Mouse (Mus musculus): ENCODE measurements around the gene Src.

The Src gene

GRCm38 (mm10) chr2:157418206-157418605 lies at the start of gene Src:
Gene Src, plus strand, starts transcription at chr2:157418444.
- peak; percentile 98 for DNase-seq (ENCODE audit: low read depth, low spot score)

- no peak for DNase-seq (ENCODE audit: low read depth, low spot score)
Observed at GRCm38 (mm10) chr2:157371696-157372095, 46.5 kb upstream of the Src start.

GRCm38 (mm10) chr2:157373681-157374080 lies 44.6 kb upstream of the Src start:
- DNase-seq (ENCODE audit: low read depth, low spot score) = no peak

GRCm38 (mm10) chr2:157375051-157375450 lies 43.2 kb upstream of the Src start:
- DNase-seq (ENCODE audit: low read depth, low spot score) = no peak

GRCm38 (mm10) chr2:157375794-157376757 lies 42.2 kb upstream of the Src start:
- peak; percentile 96 for DNase-seq (ENCODE audit: low read depth, low spot score)

GRCm38 (mm10) chr2:157376995-157377394 lies 41.2 kb upstream of the Src start:
- peak; percentile 41 for DNase-seq (ENCODE audit: low read depth, low spot score)

- no peak for DNase-seq (ENCODE audit: low read depth, low spot score)
Observed at GRCm38 (mm10) chr2:157384836-157385235, 33.4 kb upstream of the Src start.

GRCm38 (mm10) chr2:157388901-157389590 lies 29.2 kb upstream of the Src start:
- peak; percentile 52 for DNase-seq (ENCODE audit: low read depth, low spot score)

- DNase-seq (ENCODE audit: low read depth, low spot score) = no peak
Observed at GRCm38 (mm10) chr2:157389591-157389921, 28.7 kb upstream of the Src start.

- DNase-seq (ENCODE audit: low read depth, low spot score) = peak; percentile 43
Observed at GRCm38 (mm10) chr2:157392331-157392730, 25.9 kb upstream of the Src start.

- peak; percentile 45 for DNase-seq (ENCODE audit: low read depth, low spot score)
Observed at GRCm38 (mm10) chr2:157393549-157393948, 24.7 kb upstream of the Src start.

GRCm38 (mm10) chr2:157394868-157395267 lies 23.4 kb upstream of the Src start:
- no peak for DNase-seq (ENCODE audit: low read depth, low spot score)

- DNase-seq (ENCODE audit: low read depth, low spot score) = no peak
Observed at GRCm38 (mm10) chr2:157395371-157395770, 22.9 kb upstream of the Src start.

- DNase-seq (ENCODE audit: low read depth, low spot score) = no peak
Observed at GRCm38 (mm10) chr2:157395960-157396359, 22.3 kb upstream of the Src start.

GRCm38 (mm10) chr2:157397376-157397775 lies 20.9 kb upstream of the Src start:
- no peak for DNase-seq (ENCODE audit: low read depth, low spot score)

GRCm38 (mm10) chr2:157398539-157398938 lies 19.7 kb upstream of the Src start:
- peak; percentile 64 for DNase-seq (ENCODE audit: low read depth, low spot score)

GRCm38 (mm10) chr2:157399797-157400196 lies 18.4 kb upstream of the Src start:
- DNase-seq (ENCODE audit: low read depth, low spot score) = no peak

- DNase-seq (ENCODE audit: low read depth, low spot score) = no peak
Observed at GRCm38 (mm10) chr2:157400491-157400890, 17.8 kb upstream of the Src start.

- DNase-seq (ENCODE audit: low read depth, low spot score) = no peak
Observed at GRCm38 (mm10) chr2:157401261-157401660, 17.0 kb upstream of the Src start.

- no peak for DNase-seq (ENCODE audit: low read depth, low spot score)
Observed at GRCm38 (mm10) chr2:157407596-157407995, 10.6 kb upstream of the Src start.

- no peak for DNase-seq (ENCODE audit: low read depth, low spot score)
Observed at GRCm38 (mm10) chr2:157409793-157410533, 8.3 kb upstream of the Src start.

- DNase-seq (ENCODE audit: low read depth, low spot score) = peak; percentile 59
Observed at GRCm38 (mm10) chr2:157411151-157411693, 7.0 kb upstream of the Src start.
